Mouse (Mus musculus) lung, postnatal 14 days (tissue): Measurements from ENCODE around the gene Cadm1.

Experiments
- DNase-seq: peaks from one replicate; pipeline ENCODE4 v3.0.0; 2021

Cadm1 gene

DNA sequence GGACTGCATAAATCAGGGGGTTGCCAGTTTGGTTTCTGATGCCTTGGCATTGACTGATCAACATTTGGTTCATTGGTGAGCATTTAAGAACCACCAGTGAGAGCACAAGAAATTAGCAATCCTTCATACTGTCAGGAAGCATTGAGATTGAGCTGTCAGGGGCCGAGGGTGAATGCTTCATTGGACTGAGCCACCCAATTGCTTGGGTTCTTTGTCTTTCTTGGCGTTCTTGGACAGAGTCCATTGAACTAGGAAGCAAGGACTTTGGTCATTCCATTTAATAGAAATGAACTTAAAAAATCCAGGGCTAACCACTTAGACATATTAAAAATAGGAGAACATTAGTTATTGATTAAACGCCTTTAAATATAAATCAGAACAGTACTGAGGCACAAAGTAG is 214.9 kb downstream of the Cadm1 start:
- no peak for DNase-seq

DNA sequence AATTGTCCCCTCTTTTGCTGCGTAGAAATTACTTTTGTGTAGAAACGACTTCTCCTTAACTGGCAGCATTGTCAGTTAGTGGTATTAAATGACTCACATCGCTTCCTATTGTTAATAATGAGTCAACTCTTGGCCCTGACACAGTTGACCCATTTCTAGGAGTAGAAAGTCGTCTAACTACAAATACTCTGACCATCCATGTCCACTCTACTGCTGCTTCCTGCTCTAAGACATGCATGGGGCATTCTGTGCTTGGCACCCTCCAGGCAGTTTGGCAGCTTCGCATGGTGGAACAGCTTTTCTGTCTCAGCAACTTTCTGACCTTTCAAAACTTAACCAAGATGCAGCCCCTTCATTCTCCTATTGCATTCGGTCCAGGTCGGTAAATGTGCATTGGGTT is 215.7 kb downstream of the Cadm1 start:
- DNase-seq, result no peak

DNA sequence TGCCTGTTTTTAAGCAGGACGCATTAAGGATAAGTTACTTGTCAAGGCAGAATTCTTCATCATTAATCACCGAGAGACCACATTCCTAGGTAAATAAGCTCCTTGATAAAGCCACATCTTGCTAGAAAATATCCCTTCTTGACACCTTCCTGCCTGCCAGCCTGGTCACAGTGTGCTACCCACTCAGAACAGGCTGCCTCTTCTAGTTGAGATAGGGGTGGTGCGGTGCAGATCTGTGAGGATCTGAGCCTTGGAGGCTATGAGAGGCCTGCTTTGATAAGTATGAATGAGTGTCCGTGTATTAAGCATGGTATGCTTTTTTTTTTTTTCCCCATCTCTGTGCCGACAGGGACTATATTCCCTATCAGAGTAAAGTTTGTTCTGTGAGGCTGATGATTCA is 219.2 kb downstream of the Cadm1 start:
- no peak for DNase-seq

DNA sequence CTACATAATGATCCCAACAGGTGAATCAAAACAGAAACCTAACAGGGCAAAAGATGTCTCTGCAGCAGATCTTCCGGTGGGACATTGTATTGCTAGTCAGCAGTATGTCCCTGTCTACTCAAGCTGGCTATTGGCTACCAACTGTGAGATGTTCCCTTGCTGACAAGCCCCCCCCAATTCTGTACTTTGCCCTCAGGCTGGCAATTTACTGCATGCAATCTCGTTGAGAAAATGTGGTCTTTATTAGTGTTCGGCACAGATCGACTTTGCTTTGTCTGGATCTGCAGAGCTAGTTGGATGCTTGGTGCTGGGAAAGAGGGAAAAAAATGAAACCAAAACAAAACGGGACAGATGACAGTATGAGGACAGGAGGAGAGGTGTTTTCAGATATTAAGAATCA is 222.5 kb downstream of the Cadm1 start:
- DNase-seq, result no peak

DNA sequence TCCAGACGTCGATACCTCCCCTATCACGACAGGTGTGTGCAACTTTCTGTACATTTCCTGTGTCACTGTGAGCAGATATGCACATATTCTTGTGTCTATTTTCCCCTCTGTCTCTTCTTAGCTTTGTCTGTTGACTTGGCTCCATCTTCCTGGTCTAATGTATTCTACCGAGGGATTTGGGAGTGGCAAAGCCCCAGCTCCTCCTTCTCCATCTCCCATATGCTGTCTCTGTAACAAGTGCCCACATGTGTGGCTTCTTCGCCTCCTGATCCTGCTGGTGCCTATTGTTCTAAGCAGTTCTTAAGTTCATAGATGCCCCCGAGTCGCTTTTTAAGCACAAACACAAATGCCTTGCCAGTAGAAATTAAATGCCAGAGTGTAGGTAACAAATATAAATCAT is 223.2 kb downstream of the Cadm1 start:
- DNase-seq, result no peak

DNA sequence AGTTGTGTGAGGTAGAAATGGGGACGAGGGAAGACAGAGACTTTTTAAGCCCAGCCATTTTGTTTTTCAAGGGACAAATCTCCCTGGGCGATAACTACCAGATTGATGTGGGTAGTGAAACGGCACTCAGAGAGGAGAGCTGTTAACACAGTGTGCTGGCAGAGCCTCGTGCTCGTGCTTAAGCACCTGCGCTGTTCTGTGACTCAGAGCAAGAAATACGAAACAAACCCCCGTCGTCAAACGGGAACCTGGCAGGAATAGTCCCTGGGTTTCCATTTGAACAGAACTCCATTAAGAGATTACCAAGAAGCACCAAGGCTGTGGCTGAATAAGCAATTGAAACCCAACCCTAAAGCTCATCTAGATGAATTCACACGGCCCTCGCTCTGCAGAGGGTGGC is 225.1 kb downstream of the Cadm1 start:
- DNase-seq, result no peak

DNA sequence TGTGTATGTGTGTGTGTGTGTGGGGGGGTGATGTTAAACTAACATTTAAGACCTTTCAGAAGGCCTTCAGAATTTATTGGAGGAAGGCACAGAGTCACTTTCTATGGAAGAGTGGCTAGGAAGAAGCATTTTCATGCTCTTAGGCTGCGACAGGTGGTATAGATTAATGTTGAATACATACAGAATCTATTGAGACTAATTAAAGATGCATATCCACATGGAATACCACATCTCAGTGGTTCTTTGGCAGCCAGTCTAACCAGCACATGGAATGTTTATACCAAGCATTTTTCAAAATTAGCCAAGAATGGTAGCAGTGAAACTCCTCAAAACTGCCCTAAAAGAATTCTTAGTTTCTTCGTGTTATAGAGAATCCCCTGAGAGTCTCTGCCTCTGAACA is 227.8 kb downstream of the Cadm1 start:
- DNase-seq, result no peak

DNA sequence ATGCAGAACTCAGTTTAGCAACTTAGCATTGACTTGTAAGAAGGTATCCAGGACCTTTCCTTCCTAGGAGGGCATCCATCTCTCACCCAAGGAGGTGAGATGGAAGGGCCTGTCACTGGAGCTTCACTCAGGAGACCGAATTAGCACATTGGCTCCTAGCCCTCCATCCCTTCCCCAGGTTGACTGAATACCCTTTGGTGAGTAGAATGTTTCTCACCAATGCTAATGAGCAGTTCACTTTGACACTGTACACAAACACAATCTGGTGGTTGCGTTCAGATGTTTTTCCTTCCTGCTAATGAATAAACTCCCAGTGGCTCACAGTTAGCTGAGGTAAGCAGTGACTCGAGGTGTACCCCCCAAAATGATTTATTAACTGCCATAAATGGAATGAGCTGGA is 228.3 kb downstream of the Cadm1 start:
- DNase-seq, result no peak

DNA sequence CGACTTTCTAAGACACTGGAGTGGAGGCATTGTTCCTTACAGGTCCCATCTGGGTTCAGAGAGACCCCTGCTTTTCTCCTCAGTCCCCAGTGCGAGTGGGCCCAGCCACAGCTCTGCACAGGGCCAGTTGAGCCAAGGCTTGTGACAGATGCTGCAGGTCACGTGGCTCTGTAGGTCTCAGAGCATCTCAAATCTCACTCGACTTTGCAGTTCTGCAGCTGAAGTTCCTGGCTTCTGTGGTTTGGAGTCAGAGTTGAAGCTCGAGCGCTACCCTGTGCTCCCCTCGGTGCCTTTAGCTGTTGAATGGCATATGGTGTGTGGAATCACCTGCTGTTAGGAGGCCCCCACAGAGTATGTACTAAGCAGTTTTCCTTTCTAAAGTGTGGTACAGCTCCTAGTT is 229.8 kb downstream of the Cadm1 start:
- DNase-seq, result no peak

DNA sequence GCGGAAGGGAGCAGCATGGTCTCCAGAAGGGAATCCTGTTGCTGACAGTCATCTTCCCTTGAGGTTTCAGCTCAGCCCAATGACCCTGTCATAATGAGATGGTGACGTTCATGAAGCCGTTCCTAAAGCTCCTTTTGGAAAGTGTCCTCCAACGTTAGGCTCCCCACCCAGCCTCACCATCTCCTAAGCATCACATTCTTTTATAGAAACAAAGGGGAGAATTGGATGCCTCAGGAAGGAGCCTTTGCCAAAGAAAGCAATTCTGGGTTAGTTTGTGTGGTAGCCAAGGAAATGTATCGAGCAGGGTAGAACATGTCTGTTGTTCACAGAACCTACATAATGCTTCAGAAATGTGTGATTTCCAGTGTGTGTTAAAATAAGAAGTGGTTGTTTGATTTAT is 231.6 kb downstream of the Cadm1 start:
- DNase-seq, result no peak

DNA sequence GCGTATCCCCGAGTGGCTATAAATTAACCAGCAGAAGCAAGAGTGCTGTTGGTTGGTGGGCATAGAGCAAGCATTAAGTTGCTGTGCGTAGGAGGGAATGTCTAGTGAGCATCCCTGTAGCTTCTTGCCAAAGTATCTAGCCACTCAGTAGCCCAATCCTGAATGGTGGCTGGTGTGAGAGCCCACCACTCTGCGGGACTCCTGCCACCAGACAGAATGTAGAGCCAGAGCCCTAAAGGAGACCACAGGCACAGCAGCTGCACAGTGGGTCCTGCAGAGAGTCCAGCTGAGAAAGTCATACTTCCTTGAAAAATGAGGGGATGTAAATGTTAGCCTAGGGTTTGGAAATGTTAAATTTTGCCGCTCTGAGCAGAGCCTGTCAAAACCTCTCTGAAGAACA is 232.9 kb downstream of the Cadm1 start:
- DNase-seq, result no peak

DNA sequence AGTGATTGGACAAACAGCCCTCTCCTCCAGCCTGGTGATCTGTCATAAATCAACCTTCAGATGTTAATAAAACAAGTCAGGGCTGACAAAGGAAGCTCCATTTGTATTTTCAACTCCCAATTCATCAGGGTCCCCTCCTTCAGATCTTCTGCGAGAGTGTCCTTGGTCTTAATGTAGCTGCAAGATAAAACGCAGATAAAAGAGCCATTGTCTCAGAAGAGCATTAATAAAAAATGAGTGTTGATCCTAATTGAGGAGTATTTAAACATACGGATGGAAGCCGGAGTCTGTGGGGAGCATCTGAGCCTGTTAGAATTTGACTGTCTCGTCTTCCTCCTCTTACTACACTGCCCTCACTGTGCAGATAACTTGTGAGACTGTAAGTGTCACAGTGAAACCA is 234.9 kb downstream of the Cadm1 start:
- no peak for DNase-seq

DNA sequence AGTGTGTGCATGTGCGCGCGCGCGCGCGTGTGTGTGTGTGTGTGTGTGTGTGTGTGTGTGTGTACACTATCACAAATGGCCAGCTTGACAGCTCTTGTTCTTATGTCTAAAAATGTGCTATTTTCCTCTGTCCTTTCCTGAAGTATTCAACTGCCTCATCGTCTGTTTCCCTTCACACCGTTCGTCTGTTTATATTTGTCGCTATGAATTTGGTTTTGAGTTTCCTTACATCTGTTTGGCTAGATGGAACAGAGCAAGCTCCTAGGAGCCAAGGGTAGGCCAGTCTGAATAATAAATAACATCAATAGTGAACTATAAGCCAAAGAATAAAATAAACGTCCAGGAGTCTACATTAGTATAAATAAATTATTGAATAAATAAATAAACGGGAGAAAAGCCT is 235.3 kb downstream of the Cadm1 start:
- DNase-seq, result no peak

DNA sequence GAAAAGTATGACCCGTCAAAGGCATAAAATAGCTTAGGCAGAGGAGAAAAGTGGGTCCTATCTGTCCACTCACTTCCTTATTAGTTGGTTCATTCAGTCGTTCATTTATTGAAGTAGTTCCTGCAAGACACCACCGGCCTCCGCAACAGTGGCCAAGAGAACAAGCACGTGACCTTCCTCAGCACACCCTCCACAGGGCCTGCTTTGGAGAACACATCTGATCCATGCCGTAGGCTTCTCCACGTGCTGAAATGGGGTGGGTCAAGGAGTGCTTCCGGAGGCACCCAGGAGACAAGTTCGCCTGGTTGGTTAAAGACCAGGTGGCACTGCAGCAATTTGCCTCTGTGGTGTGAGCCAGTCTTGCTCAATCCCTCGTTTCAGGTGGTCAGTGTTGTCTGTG is 236.4 kb downstream of the Cadm1 start:
- DNase-seq, result no peak

DNA sequence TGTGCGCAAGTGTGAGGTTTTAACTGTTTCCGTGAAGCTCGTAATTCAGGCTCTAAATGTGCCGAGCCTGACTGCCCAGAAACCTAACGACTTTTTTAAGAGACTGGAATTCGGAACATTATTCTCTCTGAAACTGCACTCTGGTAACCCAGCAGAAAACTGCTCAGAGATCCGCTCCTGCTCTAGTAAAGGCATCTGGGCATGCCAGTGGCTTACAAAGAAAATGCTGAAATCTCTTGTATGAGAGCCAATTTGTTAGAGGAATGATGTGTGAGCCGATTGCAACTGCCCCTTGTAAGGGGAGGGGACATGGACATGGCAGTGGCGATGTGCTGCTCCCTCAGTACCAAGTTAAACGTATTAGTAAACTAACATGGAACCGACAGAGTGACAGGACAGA is 240.9 kb downstream of the Cadm1 start:
- DNase-seq, result no peak

DNA sequence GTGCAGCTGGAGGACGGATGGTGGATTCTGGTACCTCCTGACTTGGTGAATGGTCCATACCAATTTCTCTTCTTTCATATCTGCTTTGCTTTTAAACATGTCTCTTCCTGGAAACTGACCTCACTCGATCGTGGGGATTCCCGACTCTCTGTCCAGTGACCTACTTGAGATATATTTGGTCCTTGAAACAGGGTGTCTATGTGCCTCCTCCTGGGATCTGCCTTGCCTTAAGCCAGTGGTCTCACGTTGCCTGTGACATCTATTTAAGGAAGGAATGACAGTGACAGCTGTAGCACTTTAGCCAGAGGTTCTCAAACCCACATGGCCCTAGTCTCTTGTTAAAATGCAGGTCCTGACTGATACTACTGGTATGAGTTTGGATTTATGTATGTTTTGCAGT is 242.0 kb downstream of the Cadm1 start:
- no peak for DNase-seq

DNA sequence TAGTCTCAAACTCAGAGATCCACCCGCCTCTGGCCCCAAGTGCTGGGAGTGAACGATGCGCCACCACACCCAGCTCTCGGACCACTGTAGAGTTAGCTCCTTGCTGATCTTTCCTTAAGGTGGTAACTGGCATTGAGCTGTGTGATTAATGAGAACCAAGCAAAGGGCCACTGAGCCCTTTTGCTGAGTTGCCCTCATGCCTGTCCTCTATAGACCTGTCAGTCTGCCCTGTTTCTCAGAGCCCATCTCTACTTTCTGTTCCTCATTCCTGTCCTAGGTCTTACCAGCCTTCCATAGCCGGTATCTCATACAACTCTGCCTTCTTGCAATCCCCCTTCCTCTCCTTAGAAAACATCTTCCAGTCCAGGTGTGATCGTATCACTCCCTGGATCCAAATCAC is 242.8 kb downstream of the Cadm1 start:
- DNase-seq, result no peak

DNA sequence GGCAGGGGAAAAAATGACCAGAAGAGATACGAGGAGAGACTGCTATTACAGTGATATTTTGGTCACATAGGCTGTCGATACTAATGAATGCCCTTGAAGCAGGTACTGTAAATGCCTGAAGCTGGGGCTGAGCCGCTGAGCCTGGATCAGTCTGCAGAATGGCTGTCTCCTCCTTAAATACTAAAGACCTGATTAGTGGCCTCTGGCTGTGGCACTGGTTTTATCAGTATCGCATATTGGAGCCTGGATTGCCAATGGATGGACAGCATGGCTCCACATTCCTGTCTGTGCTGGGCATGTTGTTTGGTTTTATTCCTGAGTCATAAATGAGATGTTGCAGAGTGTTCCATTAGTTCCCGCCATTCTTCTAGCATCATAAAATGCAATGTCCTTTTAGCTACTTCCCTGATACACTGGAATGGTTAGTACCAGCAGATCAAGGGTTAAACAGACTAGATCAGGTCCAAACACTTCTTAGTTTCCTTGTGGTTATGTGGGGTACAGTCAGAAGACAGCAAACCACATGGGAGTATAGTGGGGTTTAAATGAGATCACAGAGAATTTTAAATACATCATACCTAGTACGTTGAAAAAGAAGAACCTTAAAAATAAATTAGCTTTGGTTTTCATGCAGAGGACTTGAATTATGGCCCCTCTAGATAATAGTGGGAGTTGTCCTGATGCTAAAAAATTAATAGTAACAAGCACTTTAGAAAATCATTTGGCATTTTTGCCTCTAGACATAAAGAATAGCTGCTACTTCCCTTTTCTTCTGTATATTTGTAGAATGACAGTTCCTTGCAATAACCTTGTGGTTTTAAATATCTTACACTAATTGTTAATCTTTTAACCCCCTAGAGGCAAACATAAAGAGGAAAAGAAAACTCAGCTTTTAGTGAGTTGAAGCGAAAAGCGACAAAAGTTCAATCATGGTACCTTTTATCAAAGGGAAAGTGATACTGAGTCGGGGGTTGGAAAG is 247.3 kb downstream of the Cadm1 start:
- DNase-seq, result no peak

DNA sequence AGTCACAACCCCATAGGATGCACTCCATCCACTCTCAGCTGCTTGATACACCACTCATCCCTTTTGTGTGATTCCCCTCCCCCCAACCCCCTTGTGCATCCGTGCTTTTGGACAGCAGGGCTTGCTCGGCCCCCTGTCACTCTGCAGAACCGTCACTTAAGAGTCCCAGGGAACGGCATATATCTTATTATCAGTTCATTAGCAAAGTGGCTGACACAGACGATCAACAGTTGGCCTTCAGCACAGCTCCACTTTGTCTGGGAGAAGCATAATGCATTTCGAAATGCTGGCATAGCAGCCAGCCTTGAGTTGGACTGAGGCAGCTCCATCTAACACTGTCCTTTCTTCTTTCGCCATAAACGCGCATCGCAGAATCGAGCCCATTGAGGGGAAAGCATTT is 248.5 kb downstream of the Cadm1 start:
- peak; percentile 40 for DNase-seq

DNA sequence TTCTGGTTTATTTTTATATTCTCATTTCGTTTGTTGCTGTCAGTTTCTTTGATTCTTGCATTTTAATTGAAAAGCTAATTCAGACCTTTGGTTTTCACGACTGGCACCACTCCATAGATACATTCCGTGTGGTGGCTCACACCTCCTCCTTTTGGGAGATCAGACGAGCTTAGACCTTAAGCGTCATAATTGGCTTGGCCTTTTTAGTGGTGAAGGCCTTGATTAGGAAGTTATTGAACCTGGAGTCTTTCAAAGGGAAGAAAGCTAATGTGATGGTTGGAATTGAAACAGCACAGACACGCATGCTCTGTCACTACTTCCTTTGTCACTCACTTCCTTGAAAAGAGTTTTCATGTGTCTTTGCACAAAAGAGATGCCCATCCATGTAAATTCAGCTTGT is 249.3 kb downstream of the Cadm1 start:
- no peak for DNase-seq

DNA sequence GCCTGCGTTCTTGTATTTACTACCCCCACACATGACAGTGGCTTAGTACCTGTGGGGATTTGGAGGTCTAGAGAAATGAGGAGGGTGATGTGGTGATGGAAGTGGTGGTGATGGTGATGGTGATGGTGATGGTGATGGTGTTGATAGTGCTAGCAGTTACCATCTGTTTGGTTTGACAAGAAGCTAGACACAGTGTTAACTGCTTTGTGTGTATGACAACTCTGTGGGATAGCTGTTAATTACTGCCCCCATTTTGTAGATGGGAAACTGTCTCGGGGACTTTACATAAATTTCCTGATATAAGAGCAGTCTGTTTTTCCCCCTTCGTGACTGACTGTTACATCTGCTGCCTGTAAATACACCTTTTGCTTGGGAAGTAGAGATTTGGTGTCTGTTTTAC is 256.7 kb downstream of the Cadm1 start:
- DNase-seq, result no peak

DNA sequence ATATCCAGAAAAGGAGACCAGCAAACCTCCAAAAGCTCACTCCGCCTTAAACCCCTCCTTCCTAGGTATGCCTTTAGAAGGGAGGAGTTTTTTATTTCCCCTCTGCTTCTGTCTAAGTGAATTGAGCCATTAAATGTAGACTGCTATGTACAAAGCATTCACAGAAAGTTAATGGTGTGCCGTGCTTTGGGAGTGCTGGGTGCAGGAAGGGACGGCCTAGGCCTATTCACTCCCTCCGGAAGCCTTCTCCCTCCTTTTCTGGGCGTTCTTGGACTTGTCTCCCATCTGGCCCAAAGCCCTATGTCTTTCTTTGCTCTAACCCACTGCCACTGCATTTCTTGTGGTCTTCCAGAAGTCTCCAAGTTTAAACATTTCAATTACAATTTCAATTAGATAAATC is 268.5 kb downstream of the Cadm1 start:
- DNase-seq, result no peak

DNA sequence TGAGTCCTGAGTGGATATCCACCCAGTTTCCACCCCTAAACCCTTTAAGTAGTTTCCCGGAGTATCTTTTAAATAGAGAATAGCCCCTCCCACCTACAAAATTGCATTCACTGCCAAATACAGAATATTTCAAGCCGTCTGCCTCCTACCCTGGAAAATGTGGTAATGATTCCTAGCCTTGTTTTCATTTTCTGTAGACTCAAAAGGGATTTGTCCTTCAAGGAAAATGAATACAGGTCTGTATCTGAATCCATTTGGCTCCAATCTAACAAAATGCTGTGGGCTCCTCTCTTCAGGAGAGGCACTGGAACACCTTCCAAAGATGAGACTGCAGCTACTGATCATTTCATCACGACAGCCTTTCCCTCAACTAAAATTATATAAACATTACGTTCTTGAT is 271.3 kb downstream of the Cadm1 start:
- no peak for DNase-seq

DNA sequence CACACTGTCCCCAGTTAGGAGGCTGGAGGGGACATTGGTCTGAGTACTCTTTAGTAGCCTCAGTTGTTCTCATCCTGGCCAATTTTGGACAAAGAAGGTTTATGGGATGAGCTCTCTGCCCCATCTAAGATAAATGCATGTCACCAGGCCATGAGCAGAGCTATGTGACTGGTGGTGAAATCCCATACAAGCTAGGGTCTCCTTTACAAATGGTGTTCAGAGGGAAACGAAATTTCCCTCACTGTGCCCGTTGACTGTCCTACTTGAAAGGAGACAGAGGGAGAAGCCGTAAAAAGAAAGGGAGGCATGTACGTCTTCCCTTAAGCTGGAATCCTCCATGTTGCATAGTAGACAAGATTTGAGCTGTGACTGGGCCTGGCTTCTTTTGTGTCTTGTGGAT is 272.6 kb downstream of the Cadm1 start:
- DNase-seq, result no peak

DNA sequence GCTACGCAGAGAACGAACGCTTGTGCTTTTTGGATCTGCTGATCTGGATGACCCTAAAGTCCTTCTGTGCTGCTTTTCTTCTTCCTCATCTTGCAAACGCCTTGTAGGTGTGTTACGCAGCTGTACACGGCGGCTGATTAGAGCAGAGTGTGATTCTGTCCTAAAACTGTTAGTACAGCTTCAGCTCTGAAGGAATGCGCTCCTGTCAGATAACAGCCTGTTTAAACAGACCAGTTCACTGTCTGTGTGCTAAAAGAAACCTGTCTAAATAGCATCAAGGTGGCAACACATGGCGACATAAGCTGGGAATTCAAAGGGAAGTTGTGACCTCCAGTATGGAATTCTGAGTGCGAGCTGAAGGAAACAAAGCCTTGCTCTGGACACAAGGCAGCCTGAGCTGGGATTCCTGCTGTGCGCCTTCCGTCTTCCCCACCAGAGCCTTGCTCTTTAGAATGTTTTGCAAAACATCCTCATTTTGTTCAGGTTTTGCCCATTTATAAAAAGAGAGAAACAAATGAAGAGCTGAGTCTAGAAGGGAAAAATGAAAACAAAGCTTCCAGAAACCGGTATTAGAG is 273.6 kb downstream of the Cadm1 start:
- no peak for DNase-seq
